Mouse (Mus musculus) hindbrain, embryonic 13.5 days (tissue): ENCODE results near the gene Cdk2ap1. TPM values are rescaled to one million over a fixed set of nuclear protein-coding genes. Genes with fewer than 3 reads are reported as not detected.

Source experiments
- ATAC-seq: fragments of 200-750 bp; cut with Nextera tagmentation; 2 replicates; pipeline ENCODE4 v1.8.0; 2017; ENCODE audit warnings: moderate TSS enrichment; ENCODE audit not compliant: low FRiP score
- H3K27ac ChIP-seq: fragments of 300-500 bp; sonication (generic); 2 replicates; pipeline ENCODE4 v1.5.1; 2015; ENCODE audit warnings: inconsistent platforms, mild to moderate bottlenecking, moderate library complexity
- H3K27me3 ChIP-seq: fragments of 300-500 bp; sonication (generic); 2 replicates; pipeline ENCODE4 v1.6.1; 2015; ENCODE audit warnings: mild to moderate bottlenecking, inconsistent platforms
- H3K36me3 ChIP-seq: fragments of 300-500 bp; sonication (generic); 2 replicates; pipeline ENCODE4 v1.6.1; 2015; ENCODE audit warnings: mild to moderate bottlenecking, inconsistent platforms
- H3K4me1 ChIP-seq: fragments of 300-500 bp; sonication (generic); replicated peaks from 2 replicates; pipeline ENCODE4 v1.6.1; 2015; ENCODE audit warnings: inconsistent platforms
- H3K4me2 ChIP-seq: fragments of 300-500 bp; sonication (generic); 2 replicates; pipeline ENCODE4 v1.6.1; 2015; ENCODE audit warnings: inconsistent platforms, mild to moderate bottlenecking, moderate library complexity
- H3K4me3 ChIP-seq: fragments of 300-500 bp; sonication (generic); 2 replicates; pipeline ENCODE4 v1.5.1; 2015; ENCODE audit warnings: mild to moderate bottlenecking, inconsistent platforms
- H3K9ac ChIP-seq: fragments of 300-500 bp; sonication (generic); 2 replicates; pipeline ENCODE4 v1.6.1; 2015; ENCODE audit warnings: mild to moderate bottlenecking, inconsistent platforms
- H3K9me3 ChIP-seq: fragments of 300-500 bp; sonication (generic); 2 replicates; pipeline ENCODE4 v1.6.1; 2016; ENCODE audit warnings: inconsistent platforms
- WGBS: fragments of 180-500 bp; shearing (Covaris S2); methylation state at CpG from one replicate; pipeline ENCODE4 v1.1.7; 2015; 5-methylcytosine and 5-hydroxymethylcytosine counted together
- polyA plus RNA-seq: library from polyadenylated mRNA; unstranded; fragments of >200 nt; fragmentation: Nextera tagmentation; extraction: Ambion mirVana; gene quantifications from 2 replicates; pipeline ENCODE4 v1.2.1, GENCODE M21; 2015

Gene Cdk2ap1
- polyA plus RNA-seq, 1 experiment from 2014 or later, result 67.9 TPM

- Histone ChIP-seq H3K4me2 (no peak overlapping the region), H3K4me3 (no peak overlapping the region), H3K27ac (no peak overlapping the region), H3K36me3 (no peaks in the 10 kb centered on the region), H3K9ac (no peak overlapping the region), H3K4me1 (peaks cover 6% of the 10 kb centered on the region), H3K27me3 (no peaks in the 10 kb centered on the region), H3K9me3 (no peaks in the 10 kb centered on the region)
- no peak for ATAC-seq
- WGBS, result 91% methylated on average over 2 of the region's 2 CpGs
Observed at GRCm38 (mm10) chr5:124359641-124360040, 3.2 kb downstream of the Cdk2ap1 start.

- no peak overlapping the region for H3K9ac ChIP-seq
- H3K27me3 ChIP-seq, result no peaks in the 10 kb centered on the region
- H3K4me1 ChIP-seq, result peaks cover 23% of the 10 kb centered on the region
- no peaks in the 10 kb centered on the region for H3K9me3 ChIP-seq
- ATAC-seq, result no peak
- H3K27ac ChIP-seq, result no peak overlapping the region
- no peak overlapping the region for H3K4me2 ChIP-seq
- H3K4me3 ChIP-seq, result no peak overlapping the region
- WGBS, result 46% methylated on average over 3 of the region's 3 CpGs
- H3K36me3 ChIP-seq, result no peaks in the 10 kb centered on the region
Observed at GRCm38 (mm10) chr5:124356695-124357094, 6.2 kb downstream of the Cdk2ap1 start.

- WGBS, result 3% methylated on average over 12 of the region's 12 CpGs
- H3K9ac ChIP-seq, result peak overlapping the region; percentile 99; the same call in 1 of the 2 replicates
- H3K27ac ChIP-seq, result 0 out of 2 replicates have a peak overlapping the region, but pooled peaks have one; percentile 35
- no peak for ATAC-seq
- no peaks in the 10 kb centered on the region for H3K36me3 ChIP-seq
- H3K4me3 ChIP-seq, result peak overlapping the region; percentile 95
- no peaks in the 10 kb centered on the region for H3K9me3 ChIP-seq
- H3K4me1 ChIP-seq, result peaks cover 35% of the 10 kb centered on the region
- H3K4me2 ChIP-seq, result peak overlapping the region; percentile 62
- no peaks in the 10 kb centered on the region for H3K27me3 ChIP-seq
Observed at GRCm38 (mm10) chr5:124355425-124355959, 7.4 kb downstream of the Cdk2ap1 start.

- peak overlapping the region; percentile 62 for H3K4me2 ChIP-seq
- H3K9ac ChIP-seq, result peak overlapping the region; percentile 99
- H3K4me1 ChIP-seq, result peaks cover 42% of the 10 kb centered on the region
- WGBS, result under 1% methylated on average over 49 of the region's 60 CpGs
- ATAC-seq, result no peak
- H3K9me3 ChIP-seq, result no peaks in the 10 kb centered on the region
- peak overlapping the region; percentile 95 for H3K4me3 ChIP-seq
- H3K27me3 ChIP-seq, result no peaks in the 10 kb centered on the region
- H3K27ac ChIP-seq, result peak overlapping the region; percentile 99
- H3K36me3 ChIP-seq, result no peaks in the 10 kb centered on the region; the same call in 1 of the 2 replicates
Observed at GRCm38 (mm10) chr5:124354574-124355424, 8.1 kb downstream of the Cdk2ap1 start.

- WGBS, result under 1% methylated on average over 71 of the region's 132 CpGs
- ATAC-seq, result no peak
Observed at GRCm38 (mm10) chr5:124353726-124354547, 8.9 kb downstream of the Cdk2ap1 start.

GRCm38 (mm10) chr5:124353011-124353725, 9.7 kb downstream of the Cdk2ap1 start:
- Histone ChIP-seq H3K9ac (peak overlapping the region; percentile 99), H3K27ac (peak overlapping the region; percentile 99), H3K4me1 (peaks cover 58% of the 10 kb centered on the region), H3K9me3 (no peaks in the 10 kb centered on the region), H3K4me2 (peak overlapping the region; percentile 93), H3K4me3 (peak overlapping the region; percentile 95), H3K27me3 (no peaks in the 10 kb centered on the region), H3K36me3 (peaks cover 16% of the 10 kb centered on the region)
- WGBS, result 0% methylated on average over 31 of the region's 32 CpGs
- no peak for ATAC-seq

More at GRCm38 (mm10) chr5:124353726-124354547, 8.9 kb downstream of the Cdk2ap1 start:
- peak overlapping the region; percentile 93 for H3K4me2 ChIP-seq
- H3K27me3 ChIP-seq, result no peaks in the 10 kb centered on the region
- peak overlapping the region; percentile 99 for H3K9ac ChIP-seq
- no peaks in the 10 kb centered on the region for H3K9me3 ChIP-seq
- H3K4me1 ChIP-seq, result peaks cover 51% of the 10 kb centered on the region
- H3K27ac ChIP-seq, result peak overlapping the region; percentile 99
- peak overlapping the region; percentile 95 for H3K4me3 ChIP-seq
- peaks cover 8% of the 10 kb centered on the region for H3K36me3 ChIP-seq

- ATAC-seq, result peak; percentile 90
- Histone ChIP-seq H3K36me3 (peaks cover 19% of the 10 kb centered on the region), H3K4me2 (peak overlapping the region; percentile 93), H3K27ac (peak overlapping the region; percentile 99), H3K4me1 (peaks cover 61% of the 10 kb centered on the region), H3K9ac (peak overlapping the region; percentile 99), H3K4me3 (peak overlapping the region; percentile 95), H3K27me3 (no peaks in the 10 kb centered on the region), H3K9me3 (no peaks in the 10 kb centered on the region)
- WGBS, result under 1% methylated on average over 28 of the region's 30 CpGs
Observed at GRCm38 (mm10) chr5:124352141-124352920, 10.6 kb downstream of the Cdk2ap1 start.

- peak overlapping the region; percentile 99 for H3K27ac ChIP-seq
- H3K4me1 ChIP-seq, result peaks cover 61% of the 10 kb centered on the region
- H3K9me3 ChIP-seq, result no peaks in the 10 kb centered on the region
- peak overlapping the region; percentile 95 for H3K4me3 ChIP-seq
- 24% methylated on average over 3 of the region's 3 CpGs for WGBS
- ATAC-seq, result no peak; the same call in 1 of the 2 replicates
- H3K36me3 ChIP-seq, result peaks cover 24% of the 10 kb centered on the region
- H3K4me2 ChIP-seq, result peak overlapping the region; percentile 93
- H3K27me3 ChIP-seq, result no peaks in the 10 kb centered on the region
- peak overlapping the region; percentile 99 for H3K9ac ChIP-seq
Observed at GRCm38 (mm10) chr5:124351604-124352003, 11.3 kb downstream of the Cdk2ap1 start.

- peak overlapping the region; percentile 95 for H3K4me3 ChIP-seq
- peak overlapping the region; percentile 99 for H3K27ac ChIP-seq
- 7% methylated on average over 7 of the region's 7 CpGs for WGBS
- peaks cover 61% of the 10 kb centered on the region for H3K4me1 ChIP-seq
- peak overlapping the region; percentile 93 for H3K4me2 ChIP-seq
- H3K27me3 ChIP-seq, result no peaks in the 10 kb centered on the region
- peaks cover 29% of the 10 kb centered on the region for H3K36me3 ChIP-seq
- H3K9me3 ChIP-seq, result no peaks in the 10 kb centered on the region
- peak overlapping the region; percentile 99 for H3K9ac ChIP-seq
- peak; percentile 63 for ATAC-seq
Observed at GRCm38 (mm10) chr5:124351111-124351560, 11.7 kb downstream of the Cdk2ap1 start.

GRCm38 (mm10) chr5:124350350-124350749, 12.5 kb downstream of the Cdk2ap1 start:
- peaks cover 57% of the 10 kb centered on the region for H3K4me1 ChIP-seq
- peaks cover 31% of the 10 kb centered on the region for H3K36me3 ChIP-seq
- H3K27me3 ChIP-seq, result no peaks in the 10 kb centered on the region
- H3K9ac ChIP-seq, result peak overlapping the region; percentile 99
- WGBS, result 80% methylated on average over 2 of the region's 2 CpGs
- peak overlapping the region; percentile 93 for H3K4me2 ChIP-seq
- H3K9me3 ChIP-seq, result no peaks in the 10 kb centered on the region
- H3K4me3 ChIP-seq, result peak overlapping the region; percentile 95
- H3K27ac ChIP-seq, result peak overlapping the region; percentile 99
- no peak for ATAC-seq

GRCm38 (mm10) chr5:124349196-124349595, 13.7 kb downstream of the Cdk2ap1 start:
- ATAC-seq, result no peak
- 87% methylated on average over 17 of the region's 17 CpGs for WGBS
- Histone ChIP-seq H3K4me1 (peaks cover 55% of the 10 kb centered on the region), H3K4me2 (peak overlapping the region; percentile 93), H3K27ac (peak overlapping the region; percentile 99), H3K36me3 (peaks cover 40% of the 10 kb centered on the region), H3K27me3 (no peaks in the 10 kb centered on the region), H3K9ac (peak overlapping the region; percentile 99), H3K9me3 (no peaks in the 10 kb centered on the region), H3K4me3 (peak overlapping the region; percentile 10; the same call in 1 of the 2 replicates)
